Mouse (Mus musculus) cortical plate, adult 2 months (tissue): Measurements from ENCODE around the gene Serpina6. TPM values are rescaled to one million over a fixed set of nuclear protein-coding genes. Genes with fewer than 3 reads are reported as not detected.

ENCODE experiments used
- H3K27ac ChIP-seq: fragments of 200-500 bp; 2 replicates; pipeline ENCODE4 v1.5.1; 2012; ENCODE audit warnings: low read length, control low read depth, inconsistent platforms; ENCODE audit not compliant: insufficient read depth
- H3K4me1 ChIP-seq: fragments of 200-500 bp; 2 replicates; pipeline ENCODE4 v1.6.1; 2011; ENCODE audit warnings: low read length; ENCODE audit not compliant: control insufficient read depth, insufficient read depth
- H3K4me3 ChIP-seq: fragments of 200-500 bp; 2 replicates; pipeline ENCODE4 v1.5.1; 2011; ENCODE audit warnings: mild to moderate bottlenecking, low read length, control low read depth; ENCODE audit not compliant: insufficient read depth
- CTCF ChIP-seq: fragments of 200-500 bp; IDR thresholded peaks from 2 replicates; pipeline ENCODE4 v1.5.1; 2011; ENCODE audit warnings: mild to moderate bottlenecking, control low read depth, low read length; ENCODE audit not compliant: insufficient read depth; ENCODE audit errors: extremely low read depth
- POLR2A ChIP-seq: fragments of 200-500 bp; IDR thresholded peaks from 2 replicates; pipeline ENCODE4 v1.6.1; 2011; ENCODE audit warnings: mild to moderate bottlenecking, low read length, control low read depth; ENCODE audit not compliant: insufficient read depth; ENCODE audit errors: extremely low read depth
- polyA plus RNA-seq: library from polyadenylated mRNA; depleted of rRNA; stranded (reverse); fragments of >200 nt; gene quantifications from 2 replicates; pipeline ENCODE4 v1.2.3, GENCODE M21; 2012; rRNA removed

Serpina6 gene
- polyA plus RNA-seq, result not detected in 2 replicates

GRCm38 (mm10) chr12:103656848-103657626, at the start of gene Serpina6:
TSS of gene Serpina6 (minus strand) at chr12:103657212.
- Histone ChIP-seq H3K4me3 (no peak within 1 kb of the TSS), H3K4me1 (no peaks in the 10 kb centered on the region), H3K27ac (no peak within 1 kb of the TSS)
- no peak for TF ChIP-seq POLR2A
- TF ChIP-seq CTCF, result no peak

GRCm38 (mm10) chr12:103706113-103706512, 49.1 kb upstream of the Serpina6 start:
- H3K27ac ChIP-seq, result no peak overlapping the region
- H3K4me1 ChIP-seq, result no peaks in the 10 kb centered on the region
- TF ChIP-seq CTCF (no peak), POLR2A (no peak)
- no peak overlapping the region for H3K4me3 ChIP-seq

- H3K27ac ChIP-seq, result no peak overlapping the region
- TF ChIP-seq CTCF (no peak), POLR2A (no peak)
- H3K4me1 ChIP-seq, result no peaks in the 10 kb centered on the region
- H3K4me3 ChIP-seq, result no peak overlapping the region
These were observed 48.5 kb upstream of the Serpina6 start for GRCm38 (mm10) chr12:103705547-103705946.

- TF ChIP-seq CTCF (no peak), POLR2A (no peak)
- Histone ChIP-seq H3K4me1 (no peaks in the 10 kb centered on the region), H3K27ac (no peak overlapping the region), H3K4me3 (no peak overlapping the region)
These were observed 43.2 kb upstream of the Serpina6 start for GRCm38 (mm10) chr12:103700144-103700750.

- H3K27ac ChIP-seq, result no peak within 1 kb of the TSS
- TF ChIP-seq POLR2A (no peak), CTCF (no peak)
- no peaks in the 10 kb centered on the region for H3K4me1 ChIP-seq
- no peak within 1 kb of the TSS for H3K4me3 ChIP-seq
These were observed 38.4 kb upstream of the Serpina6 start, which contains the start of gene Serpina1f for GRCm38 (mm10) chr12:103695429-103695828. TSS of gene Serpina1f (minus strand) at chr12:103695529.

GRCm38 (mm10) chr12:103688221-103688814, 31.3 kb upstream of the Serpina6 start:
- Histone ChIP-seq H3K4me1 (no peaks in the 10 kb centered on the region), H3K27ac (no peak overlapping the region)
- TF ChIP-seq CTCF (no peak), POLR2A (no peak)

GRCm38 (mm10) chr12:103687021-103687420, 30.0 kb upstream of the Serpina6 start:
- H3K27ac ChIP-seq, result no peak overlapping the region
- no peak overlapping the region for H3K4me3 ChIP-seq
- H3K4me1 ChIP-seq, result no peaks in the 10 kb centered on the region
- no peak for TF ChIP-seq CTCF
- TF ChIP-seq POLR2A, result no peak

More at GRCm38 (mm10) chr12:103688221-103688814, 31.3 kb upstream of the Serpina6 start:
- no peak overlapping the region for H3K4me3 ChIP-seq

- Histone ChIP-seq H3K4me1 (no peaks in the 10 kb centered on the region), H3K4me3 (no peak overlapping the region), H3K27ac (no peak overlapping the region)
- TF ChIP-seq POLR2A, result no peak
These were observed 29.0 kb upstream of the Serpina6 start for GRCm38 (mm10) chr12:103686050-103686449.

GRCm38 (mm10) chr12:103685386-103685785, 28.4 kb upstream of the Serpina6 start:
- Histone ChIP-seq H3K27ac (no peak overlapping the region), H3K4me3 (no peak overlapping the region), H3K4me1 (no peaks in the 10 kb centered on the region)
- TF ChIP-seq POLR2A (no peak), CTCF (no peak)

GRCm38 (mm10) chr12:103683775-103684174, 26.8 kb upstream of the Serpina6 start:
- Histone ChIP-seq H3K4me3 (no peak overlapping the region), H3K4me1 (no peaks in the 10 kb centered on the region), H3K27ac (no peak overlapping the region)
- TF ChIP-seq POLR2A, result no peak
